Mouse (Mus musculus) frontal cortex, postnatal 14 days (tissue): ENCODE measurements around the gene Dlx5.

Experiments used
- DNase-seq, 2 experiments: peaks; one replicate each; pipeline ENCODE4 v3.0.0; 2022; ENCODE audit warnings: low spot score in 2 of 2

Dlx5 gene

DNA sequence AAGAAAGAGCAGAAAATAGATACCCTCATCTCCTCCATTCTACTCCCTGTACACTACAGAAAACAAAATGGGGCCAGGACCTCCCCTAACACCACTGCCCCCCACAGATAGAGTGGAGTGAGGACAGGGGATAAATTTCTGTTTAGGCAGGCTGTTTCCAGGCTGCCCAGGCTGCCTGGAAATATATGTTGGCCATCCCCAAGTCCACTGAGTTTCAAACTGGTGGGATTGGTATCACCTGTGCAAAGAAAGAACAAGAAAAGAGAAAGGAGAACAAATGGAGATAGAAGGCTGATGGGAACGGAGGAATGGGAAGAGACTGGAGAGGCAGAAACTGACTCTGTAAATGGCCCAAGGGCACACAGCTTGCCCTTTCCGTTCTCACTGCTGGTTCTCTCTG lies 5.7 kb downstream of the Dlx5 start:
- DNase-seq = no peak

GRCm38 (mm10) chr6:6875676-6876075 lies 6.2 kb downstream of the Dlx5 start:
- no peak for DNase-seq

DNA sequence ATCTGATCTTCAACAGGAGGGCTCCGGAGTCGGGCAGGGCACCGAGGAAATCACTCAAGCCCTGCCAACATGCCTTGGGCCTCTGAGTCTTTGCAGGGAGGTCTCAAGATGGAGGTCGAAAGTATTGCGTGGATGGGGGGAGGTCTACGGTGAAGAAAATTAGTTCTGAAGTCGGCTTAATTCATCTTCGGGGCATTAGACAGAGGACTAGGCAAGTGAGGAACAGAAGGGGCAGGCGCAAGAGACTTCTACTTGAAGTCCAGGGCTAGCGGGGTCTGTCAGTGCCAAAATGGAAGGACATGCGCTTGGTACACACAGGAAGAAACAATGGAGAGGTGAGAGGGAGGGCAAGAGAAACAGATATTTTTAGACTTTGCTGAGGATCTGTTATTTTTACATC lies 6.7 kb downstream of the Dlx5 start:
- DNase-seq = no peak

GRCm38 (mm10) chr6:6874073-6874771 lies 7.7 kb downstream of the Dlx5 start:
- DNase-seq = no peak

DNA sequence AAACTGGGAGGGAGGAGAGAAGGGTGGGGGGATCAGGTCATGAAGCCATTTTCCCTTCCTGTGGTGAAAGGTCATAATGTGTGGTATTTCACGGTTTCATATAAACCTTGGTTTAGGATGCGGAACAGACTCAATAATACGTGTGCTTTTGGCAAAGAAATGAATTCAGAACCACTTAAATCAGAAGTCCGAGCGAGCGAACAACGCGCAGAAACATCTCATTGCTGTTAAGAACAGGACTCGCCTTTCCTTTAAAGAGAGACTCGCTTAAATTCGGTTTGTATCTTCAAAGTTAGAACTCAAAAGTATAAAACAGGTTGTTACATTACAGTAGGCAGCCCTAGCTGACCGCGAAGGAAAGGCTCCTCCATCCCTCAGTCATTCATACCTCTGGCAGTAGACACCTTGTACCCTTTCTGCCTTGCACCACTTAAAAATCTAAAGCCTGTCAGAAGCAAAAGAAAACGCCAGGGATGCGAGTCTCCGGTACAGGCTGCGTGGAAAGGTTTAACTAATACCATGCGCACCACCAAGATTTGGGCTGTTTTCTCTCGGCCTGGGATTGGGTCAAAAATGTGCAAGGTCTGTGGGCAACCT lies 8.3 kb downstream of the Dlx5 start:
- DNase-seq = no peak

DNA sequence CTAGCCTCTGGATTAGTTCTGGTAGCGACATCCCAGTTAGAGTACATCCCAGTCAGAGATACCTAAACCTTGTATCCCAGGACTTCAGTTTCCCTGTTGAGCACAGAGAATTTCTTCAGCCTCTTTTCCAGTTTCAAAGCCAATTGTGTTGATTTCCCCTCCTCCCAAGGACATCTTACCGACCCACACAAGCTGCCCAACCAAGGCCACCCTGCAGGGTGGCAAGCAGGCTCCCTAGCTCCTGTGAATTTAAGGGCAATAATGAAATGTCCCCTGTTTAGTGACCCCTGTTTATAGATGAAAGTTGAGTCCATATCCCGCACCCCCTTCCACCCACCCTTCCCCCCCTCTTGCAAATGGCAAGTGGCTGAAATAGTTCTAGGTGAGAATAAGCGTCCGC lies 9.0 kb downstream of the Dlx5 start:
- DNase-seq = no peak

- peak in 1 of 2 experiments; percentile 2 for DNase-seq
These were observed 10.2 kb downstream of the Dlx5 start for GRCm38 (mm10) chr6:6871692-6872091.

DNA sequence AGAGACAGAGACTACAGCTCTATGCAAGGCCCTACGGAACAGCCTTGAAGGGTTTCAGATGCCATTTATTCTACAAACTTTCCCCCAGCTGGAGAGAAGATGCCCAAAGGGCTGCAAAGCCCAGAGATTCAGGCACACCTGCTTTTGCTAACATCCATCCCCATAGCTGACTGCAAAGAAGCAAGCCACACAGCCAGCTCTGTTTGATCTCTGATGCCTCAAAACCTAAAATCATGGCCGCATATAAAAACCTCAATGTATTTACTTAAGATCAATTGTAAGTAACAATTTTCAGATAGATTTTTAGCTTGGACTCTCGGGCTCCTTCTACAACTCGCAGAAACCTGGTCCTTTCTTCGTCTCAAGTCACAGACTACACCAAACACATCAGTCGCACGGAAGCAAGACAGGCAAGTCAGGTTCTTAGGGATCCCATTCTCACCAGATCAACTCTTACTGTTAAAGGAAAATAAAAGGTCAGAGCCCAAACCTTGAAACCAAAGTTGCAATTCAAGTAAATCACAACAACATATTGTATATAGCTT lies 10.9 kb downstream of the Dlx5 start:
- DNase-seq = no peak

DNA sequence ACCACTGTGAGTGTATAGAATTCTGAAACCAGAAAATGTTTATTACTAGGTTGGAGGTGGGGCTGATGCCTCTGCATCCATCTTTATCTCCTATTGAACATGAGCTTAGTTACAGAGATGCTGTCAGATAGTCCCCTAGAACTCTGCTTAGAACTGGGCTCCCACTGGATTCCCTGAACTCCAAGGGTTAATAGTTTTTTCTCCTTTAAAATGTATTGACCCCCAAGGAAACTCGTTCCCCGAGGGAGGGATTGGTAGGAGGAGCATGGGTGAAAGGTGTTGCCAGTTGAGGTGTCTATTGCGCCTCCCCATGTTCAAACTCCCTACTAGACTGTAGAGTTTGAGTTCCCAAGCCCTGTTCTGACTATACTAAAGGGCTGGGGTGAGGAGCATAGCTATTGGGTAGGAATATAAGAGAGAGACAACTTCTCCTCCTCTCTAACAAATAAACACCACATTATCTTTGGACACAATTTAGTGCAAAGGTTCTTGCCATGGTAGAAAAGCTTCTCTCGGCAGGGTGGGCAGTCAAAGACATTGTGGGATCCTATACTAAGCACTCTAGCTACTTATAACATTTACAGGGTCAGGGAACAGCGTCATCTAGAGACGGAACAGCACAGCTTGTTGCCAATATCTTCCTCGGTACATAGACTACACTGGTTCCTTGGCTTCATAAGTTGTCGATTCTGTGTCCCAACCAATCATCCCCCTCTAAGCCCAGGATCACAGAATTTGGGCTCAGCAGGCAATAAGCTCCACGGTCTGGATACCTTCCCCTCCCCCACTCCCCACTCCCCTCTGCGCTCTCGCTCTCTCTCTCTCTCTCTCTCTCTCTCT lies 11.7 kb downstream of the Dlx5 start:
- peak in 1 of 2 experiments; percentile 2 for DNase-seq

GRCm38 (mm10) chr6:6869041-6869685 lies 12.7 kb downstream of the Dlx5 start:
- DNase-seq = no peak

DNA sequence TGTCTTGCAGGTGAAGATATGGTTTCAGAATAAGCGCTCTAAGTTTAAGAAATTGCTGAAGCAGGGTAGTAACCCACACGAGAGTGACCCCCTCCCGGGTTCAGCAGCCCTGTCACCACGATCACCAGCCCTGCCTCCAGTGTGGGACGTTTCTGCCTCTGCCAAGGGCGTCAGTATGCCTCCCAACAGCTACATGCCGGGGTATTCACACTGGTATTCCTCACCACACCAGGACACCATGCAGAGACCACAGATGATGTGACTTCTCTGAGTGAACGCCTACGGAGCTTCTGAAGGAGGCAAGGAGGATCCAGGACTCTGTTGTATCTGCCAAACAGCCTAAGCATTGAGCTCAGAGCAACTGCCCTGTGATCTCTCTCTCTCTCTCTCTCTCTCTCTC lies 14.9 kb downstream of the Dlx5 start:
- DNase-seq = no peak

DNA sequence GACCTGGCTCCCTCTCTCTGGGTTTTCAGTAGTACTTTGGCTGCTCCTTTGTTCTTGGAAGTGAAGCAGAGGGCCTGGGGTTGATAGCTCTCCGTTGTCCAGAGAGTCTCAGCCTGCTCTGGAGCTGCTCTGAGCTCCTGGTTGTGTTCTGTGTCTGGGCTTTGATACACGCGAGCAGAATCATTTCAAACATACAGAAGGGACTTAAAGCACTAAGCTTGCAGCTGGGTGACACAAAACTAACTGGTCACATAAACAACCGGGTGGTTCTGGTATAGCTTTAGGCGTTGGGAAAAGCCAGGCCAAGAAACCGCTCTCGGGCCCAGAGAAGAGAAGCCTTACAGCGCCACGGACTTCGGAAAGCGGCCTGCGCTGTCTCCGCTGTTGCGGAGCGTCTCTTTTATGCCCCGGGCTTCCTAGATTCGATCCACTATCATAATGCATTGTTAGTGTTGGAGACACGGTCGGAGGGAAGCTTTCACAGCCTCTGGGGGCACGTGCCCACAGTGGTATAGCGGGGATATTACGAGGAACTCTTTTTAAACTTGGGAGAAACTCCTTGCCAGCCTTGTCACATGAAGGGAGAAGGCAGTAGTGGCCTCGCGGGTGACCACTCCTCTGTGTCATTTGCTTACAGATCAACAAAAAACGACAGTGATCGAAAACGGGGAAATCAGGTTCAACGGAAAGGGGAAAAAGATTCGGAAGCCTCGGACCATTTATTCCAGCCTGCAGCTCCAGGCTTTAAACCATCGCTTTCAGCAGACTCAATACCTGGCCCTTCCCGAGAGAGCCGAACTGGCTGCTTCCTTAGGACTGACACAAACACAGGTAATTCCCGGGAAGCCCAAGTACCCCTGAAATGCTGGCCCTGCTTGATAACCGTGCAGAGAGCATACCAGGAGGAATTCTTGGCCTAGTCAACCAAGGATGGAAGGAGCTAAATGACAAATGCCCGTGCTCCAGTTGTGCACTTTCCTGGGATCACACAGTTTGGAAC lies 17.1 kb downstream of the Dlx5 start:
- no peak for DNase-seq

DNA sequence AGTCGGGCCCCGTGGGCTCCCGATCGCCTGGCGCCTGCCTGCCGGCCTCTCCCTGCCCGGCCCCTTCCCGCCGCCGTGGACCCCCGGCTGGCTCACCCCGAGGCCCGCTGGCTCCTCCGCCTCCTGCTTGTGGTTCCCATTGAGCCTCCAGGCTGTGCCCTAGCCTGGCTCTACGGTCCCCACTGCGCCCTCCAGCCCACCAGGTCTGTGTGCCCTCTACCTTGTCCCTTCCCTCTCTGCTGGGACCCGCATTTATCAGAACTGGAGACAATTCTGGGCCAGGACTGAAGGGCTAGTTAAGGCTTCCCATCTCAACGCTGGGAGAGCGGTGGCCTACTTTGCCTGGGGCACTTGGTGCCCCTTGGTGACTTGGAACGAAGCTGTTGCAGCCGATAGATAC lies 17.9 kb downstream of the Dlx5 start:
- no peak for DNase-seq

DNA sequence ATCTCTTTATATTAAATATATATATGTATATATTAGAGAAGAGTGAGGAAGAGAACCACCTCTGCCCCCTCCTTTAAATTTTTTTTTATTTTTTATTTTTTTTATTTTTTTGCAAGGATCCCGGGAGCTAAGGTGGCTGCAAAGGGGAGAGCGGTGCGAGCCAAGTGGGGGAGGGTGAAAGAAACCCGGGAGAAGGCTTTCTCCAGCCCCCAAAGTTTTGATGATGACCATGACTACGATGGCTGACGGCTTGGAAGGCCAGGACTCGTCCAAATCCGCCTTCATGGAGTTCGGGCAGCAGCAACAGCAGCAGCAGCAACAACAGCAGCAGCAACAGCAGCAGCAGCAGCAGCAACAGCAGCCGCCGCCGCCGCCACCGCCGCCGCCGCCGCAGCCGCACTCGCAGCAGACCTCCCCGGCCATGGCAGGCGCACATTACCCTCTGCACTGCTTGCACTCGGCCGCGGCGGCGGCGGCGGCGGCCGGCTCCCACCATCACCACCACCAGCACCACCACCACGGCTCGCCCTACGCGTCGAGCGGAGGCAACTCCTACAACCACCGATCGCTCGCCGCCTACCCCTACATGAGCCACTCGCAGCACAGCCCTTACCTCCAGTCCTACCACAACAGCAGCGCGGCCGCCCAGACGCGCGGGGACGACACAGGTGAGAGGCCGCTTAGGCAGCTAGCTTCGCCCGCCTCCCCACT lies 18.6 kb downstream of the Dlx5 start, which contains the start of gene Dlx6:
Gene Dlx6, plus strand, starts transcription at position 175 of the 711 bp plus-strand sequence.
- DNase-seq = no peak

- DNase-seq = peak; percentile 67 to 71
These were observed 19.3 kb downstream of the Dlx5 start for GRCm38 (mm10) chr6:6862611-6863010.

DNA sequence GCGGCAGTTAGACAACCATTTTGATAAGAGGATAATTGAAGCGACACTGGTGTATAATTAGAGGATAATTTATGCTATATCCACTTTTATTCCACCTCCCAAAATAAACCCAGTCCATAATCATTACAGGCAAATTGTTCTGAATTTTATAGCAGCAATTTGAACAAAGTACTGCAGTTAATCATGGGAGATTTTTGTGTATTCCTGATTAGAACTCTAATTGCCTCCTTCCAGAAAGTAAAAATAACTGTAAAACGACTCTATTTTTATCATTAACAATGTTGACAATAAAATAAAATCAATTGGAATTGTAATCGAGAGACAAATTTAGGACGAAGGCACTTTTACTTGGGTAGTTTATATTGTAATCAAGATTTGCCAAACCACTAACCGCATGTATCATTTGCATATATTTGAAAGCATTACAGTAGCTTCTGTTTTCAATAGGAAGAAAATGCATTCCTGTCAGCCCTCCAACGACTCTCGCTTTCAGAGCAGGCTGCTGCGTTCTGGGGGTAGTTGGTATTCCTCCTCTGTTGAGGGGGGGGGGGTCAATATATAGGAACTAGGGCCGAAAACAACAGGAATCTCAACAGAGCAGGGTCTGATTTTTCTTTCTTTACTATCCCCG lies 20.0 kb downstream of the Dlx5 start:
- no peak for DNase-seq

GRCm38 (mm10) chr6:6861086-6861797 lies 20.6 kb downstream of the Dlx5 start:
- no peak for DNase-seq

GRCm38 (mm10) chr6:6860411-6861085 lies 21.3 kb downstream of the Dlx5 start:
- DNase-seq = no peak
